Mouse (Mus musculus) heart, embryonic 15.5 days (tissue): ENCODE measurements around the gene Slirp. TPM values are rescaled to one million over a fixed set of nuclear protein-coding genes. Genes with fewer than 3 reads are reported as not detected.
"Not testable (repeated sequence)": the region's sequence is repeated elsewhere in the genome, so short reads cannot be mapped to it uniquely, and the experiment has no call there.

Source experiments
- ATAC-seq: fragments of 200-750 bp; cut with Nextera tagmentation; replicated peaks from 2 replicates; pipeline ENCODE4 v1.8.0; 2017; ENCODE audit warnings: low read depth, moderate TSS enrichment; ENCODE audit not compliant: insufficient number of reproducible peaks, insufficient read depth, low FRiP score
- H3K27ac ChIP-seq: fragments of 300-500 bp; sonication (generic); 2 replicates; pipeline ENCODE4 v1.5.1; 2015; ENCODE audit warnings: mild to moderate bottlenecking, inconsistent platforms
- H3K27me3 ChIP-seq: fragments of 300-500 bp; sonication (generic); 2 replicates; pipeline ENCODE4 v1.6.1; 2015; ENCODE audit warnings: inconsistent platforms
- H3K36me3 ChIP-seq: fragments of 300-500 bp; sonication (generic); 2 replicates; pipeline ENCODE4 v1.6.1; 2015; ENCODE audit warnings: mild to moderate bottlenecking, inconsistent platforms
- H3K4me1 ChIP-seq: fragments of 300-500 bp; sonication (generic); replicated peaks from 2 replicates; pipeline ENCODE4 v1.6.1; 2015; ENCODE audit warnings: inconsistent platforms
- H3K4me2 ChIP-seq: fragments of 300-500 bp; sonication (generic); 2 replicates; pipeline ENCODE4 v1.6.1; 2015; ENCODE audit warnings: inconsistent platforms, mild to moderate bottlenecking, moderate library complexity
- H3K4me3 ChIP-seq: fragments of 300-500 bp; sonication (generic); 2 replicates; pipeline ENCODE4 v1.5.1; 2015; ENCODE audit warnings: mild to moderate bottlenecking, inconsistent platforms
- H3K9ac ChIP-seq: fragments of 300-500 bp; sonication (generic); 2 replicates; pipeline ENCODE4 v1.6.1; 2015; ENCODE audit warnings: mild to moderate bottlenecking, inconsistent platforms
- H3K9me3 ChIP-seq: fragments of 300-500 bp; sonication (generic); replicated peaks from 2 replicates; pipeline ENCODE4 v1.6.1; 2016; ENCODE audit warnings: inconsistent platforms
- WGBS: fragments of 180-500 bp; shearing (Covaris S2); methylation state at CpG from one replicate; pipeline ENCODE4 v1.1.7; 2015; ENCODE audit warnings: mixed read lengths; 5-methylcytosine and 5-hydroxymethylcytosine counted together
- microRNA-seq: library from miRNA; unstranded; fragments of <30 nt; microRNA quantifications from one replicate; pipeline ENCODE4, GENCODE M21; 2016
- polyA plus RNA-seq: library from polyadenylated mRNA; unstranded; fragments of >200 nt; fragmentation: Nextera tagmentation; extraction: Ambion mirVana; gene quantifications from 2 replicates; pipeline ENCODE4 v1.2.1, GENCODE M21; 2015

The Slirp gene
- polyA plus RNA-seq, 1 experiment from 2014 or later: 261 TPM

GRCm38 (mm10) chr12:87488683-87489082 lies 45.0 kb downstream of the Slirp start:
- H3K4me3 ChIP-seq, ATAC-seq, H3K9me3 ChIP-seq, H3K9ac ChIP-seq, H3K36me3 ChIP-seq, H3K4me1 ChIP-seq, H3K27me3 ChIP-seq, H3K27ac ChIP-seq, H3K4me2 ChIP-seq: not testable (repeated sequence)
- whole genome bisulfite sequencing: 40% methylated on average over 2 of the region's 2 CpGs

GRCm38 (mm10) chr12:87494421-87494820 lies 50.7 kb downstream of the Slirp start, which contains the start of gene Gm5788:
TSS of gene Gm5788 (plus strand) at chr12:87494721.
- not testable (repeated sequence) for H3K4me3 ChIP-seq, H3K36me3 ChIP-seq, H3K4me2 ChIP-seq, H3K4me1 ChIP-seq, H3K27me3 ChIP-seq, H3K9ac ChIP-seq, H3K27ac ChIP-seq, ATAC-seq, H3K9me3 ChIP-seq
- 79% methylated on average over 3 of the region's 3 CpGs for WGBS

Small RNA genes lying within 50 kb of the gene (microRNA-seq; reads per million reads assigned to microRNA genes)
- gene Mir3068: 52.5 reads per million, percentile 42 among the genes with 10 or more reads in this experiment

Other genes starting within 250 kb of the Slirp start
- gene Samd15, start 244.2 kb upstream of the Slirp start, polyA plus RNA-seq: 0.78 and 1.6 TPM in 2 replicates
- gene Tmed8, start 243.4 kb upstream of the Slirp start, polyA plus RNA-seq: 1.6 TPM in 2 replicates
- gene Noxred1, start 205.2 kb upstream of the Slirp start, polyA plus RNA-seq: 0.47 and 0.74 TPM in 2 replicates
- 29.8 and 37.7 TPM in 2 replicates for gene Vipas39, start 177.6 kb upstream of the Slirp start, polyA plus RNA-seq
- gene Ahsa1, start 177.4 kb upstream of the Slirp start, polyA plus RNA-seq: 175 and 176 TPM in 2 replicates
- 0.44 and 0.58 TPM in 2 replicates for gene Ism2, start 144.2 kb upstream of the Slirp start, polyA plus RNA-seq
- 62.8 and 66.7 TPM in 2 replicates for gene Sptlc2, start 55.5 kb upstream of the Slirp start, polyA plus RNA-seq
- gene Alkbh1, start 121 bp downstream of the Slirp start, polyA plus RNA-seq: 33.4 and 35.6 TPM in 2 replicates
- 71.0 and 75.3 TPM in 2 replicates for gene Snw1, start 28.4 kb downstream of the Slirp start, polyA plus RNA-seq
- gene Gm5788, start 50.8 kb downstream of the Slirp start, polyA plus RNA-seq: not detected in 2 replicates
- not detected in 2 replicates for gene Gm8300, start 70.4 kb downstream of the Slirp start, polyA plus RNA-seq
- gene Oog1, start 158.8 kb downstream of the Slirp start, polyA plus RNA-seq: not detected in 2 replicates
- not detected in 2 replicates for gene Gm4027, start 175.0 kb downstream of the Slirp start, polyA plus RNA-seq
- gene Gm16381, start 200.7 kb downstream of the Slirp start, polyA plus RNA-seq: not detected in 2 replicates